Mouse (Mus musculus) Patski (cell line): ENCODE results near the gene Zfp282. TPM values are rescaled to one million over a fixed set of nuclear protein-coding genes. Genes with fewer than 3 reads are reported as not detected.

Source experiments
- ATAC-seq: fragments of 100-300 bp; one replicate; pipeline ENCODE4 v1.8.0; 2021
- CTCF ChIA-PET: fragments of 350-600 bp; sonication (Branson Sonifier 250); formaldehyde crosslinking; loops from one replicate; lab custom pipeline; 2022; ENCODE audit warnings: inconsistent platforms; lab: Charles Lee
- POLR2A ChIA-PET: fragments of 350-600 bp; sonication (Branson Sonifier 250); formaldehyde crosslinking; loops from one replicate; lab custom pipeline; 2022; ENCODE audit warnings: antibody characterized with exemption, inconsistent platforms; lab: Charles Lee
- DNase-seq: peaks from one replicate; pipeline ENCODE4 v3.0.0-alpha.2; 2011; ENCODE audit warnings: low read depth, low spot score
- H3K27me3 ChIP-seq: fragments of 371-371 bp; one replicate; pipeline ENCODE4 v1.5.1; 2021
- CTCF ChIP-seq: fragments of 100-300 bp; IDR thresholded peaks from one replicate; pipeline ENCODE4 v1.5.1; 2021
- in situ Hi-C: fragments of 300-500 bp; cut with MboI; formaldehyde crosslinking; loops from 3 replicates; pipeline ENCODE4 v1.11.1; 2018; ENCODE audit warnings: low pct_unique_long_range_greater_than_20kb, mixed read lengths
- polyA plus RNA-seq: library from polyadenylated mRNA; unstranded; gene quantifications from one replicate; pipeline ENCODE4 v1.2.3, GENCODE M21; 2021

The Zfp282 gene
- polyA plus RNA-seq: 9.5 TPM

DNA sequence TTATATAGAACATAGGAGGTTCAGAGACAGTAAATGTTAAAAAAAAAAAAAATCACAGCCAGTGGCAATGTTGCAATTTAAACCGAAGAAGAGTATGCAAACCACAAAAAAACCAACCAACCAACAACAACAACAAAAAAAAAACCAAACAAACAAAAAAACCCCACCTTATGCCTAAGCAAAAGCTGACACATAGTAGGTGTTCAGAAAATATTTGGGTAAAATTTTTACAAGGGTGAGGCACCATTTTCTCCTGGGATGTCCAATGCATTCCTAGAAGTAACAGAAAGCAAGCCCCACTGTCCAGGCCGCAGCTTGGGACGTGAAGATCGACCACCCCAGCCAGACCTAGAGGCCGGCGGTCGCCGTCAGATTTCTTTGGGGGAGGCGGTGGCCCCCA, at the start of gene Zfp282:
Gene Zfp282, plus strand, starts transcription at position 147 of the 400 bp plus-strand sequence.
- TF ChIP-seq CTCF: no peak
- in situ Hi-C loops: no loop called here
- H3K27me3 ChIP-seq: no peaks in the 10 kb centered on the region
- ATAC-seq (no peak), DNase-seq (no peak)
- POLR2A ChIA-PET: no interaction called here
- CTCF ChIA-PET: interaction anchor here (1.0 to 3.8 kb wide), 3 partner anchors 12 to 102 kb away, joined by 4 to 15 read pairs (median 4); no protein-coding TSS in a partner anchor

DNA sequence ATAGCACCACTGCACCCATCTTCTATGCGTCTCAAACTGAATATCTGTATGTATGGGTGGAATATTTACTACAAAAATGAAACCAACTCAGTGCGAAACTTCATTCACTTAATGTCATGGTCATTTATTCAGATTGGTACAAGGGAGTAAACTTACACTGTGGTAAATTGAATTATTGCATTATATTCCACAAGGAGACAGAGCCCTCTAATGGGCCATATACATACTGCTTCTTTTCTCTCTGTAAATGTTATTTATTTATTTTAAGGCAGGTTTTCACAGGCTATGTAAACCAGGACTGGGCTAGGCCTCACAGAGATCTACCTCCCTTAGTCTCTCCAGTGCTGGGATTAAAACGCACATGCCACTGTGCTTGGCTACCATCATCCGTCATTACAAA, 49.5 kb upstream of the Zfp282 start:
- DNase-seq: no peak
- H3K27me3 ChIP-seq: no peaks in the 10 kb centered on the region
- in situ Hi-C loops: no loop called here
- no peak for ATAC-seq
- TF ChIP-seq CTCF: no peak
- ChIA-PET CTCF (interaction anchor here (1.1 to 3.1 kb wide), 2 partner anchors 29 to 34 kb away, joined by 3 to 11 read pairs; no protein-coding TSS in a partner anchor), POLR2A (no interaction called here)

GRCm38 (mm10) chr6:47828950-47829349, 48.1 kb upstream of the Zfp282 start:
- ATAC-seq (no peak), DNase-seq (no peak)
- POLR2A ChIA-PET: interaction anchor here (1.0 kb wide), 1 partner anchor 35 kb away, joined by 3 read pairs; no protein-coding TSS in a partner anchor
- in situ Hi-C loops: no loop called here
- no peak for TF ChIP-seq CTCF
- H3K27me3 ChIP-seq: no peaks in the 10 kb centered on the region
- CTCF ChIA-PET: interaction anchor here (0.9 to 3.1 kb wide), 5 partner anchors 15 to 38 kb away, joined by 3 to 11 read pairs (median 3); partner anchors contain the start of gene Pdia4

- in situ Hi-C loops: no loop called here
- ATAC-seq (peak; percentile 72), DNase-seq (no peak)
- no peaks in the 10 kb centered on the region for H3K27me3 ChIP-seq
- no peak for TF ChIP-seq CTCF
- ChIA-PET CTCF (interaction anchor here (1.2 kb wide), 1 partner anchor 26 kb away, joined by 3 read pairs; no protein-coding TSS in a partner anchor), POLR2A (interaction anchor here (0.6 to 1.0 kb wide), 2 partner anchors 35 to 37 kb away, joined by 3 read pairs; no protein-coding TSS in a partner anchor)
Measured at GRCm38 (mm10) chr6:47830104-47831078, 46.6 kb upstream of the Zfp282 start, which contains the start of gene Zfp786. Gene Zfp786, minus strand, starts transcription at chr6:47830867.

DNA sequence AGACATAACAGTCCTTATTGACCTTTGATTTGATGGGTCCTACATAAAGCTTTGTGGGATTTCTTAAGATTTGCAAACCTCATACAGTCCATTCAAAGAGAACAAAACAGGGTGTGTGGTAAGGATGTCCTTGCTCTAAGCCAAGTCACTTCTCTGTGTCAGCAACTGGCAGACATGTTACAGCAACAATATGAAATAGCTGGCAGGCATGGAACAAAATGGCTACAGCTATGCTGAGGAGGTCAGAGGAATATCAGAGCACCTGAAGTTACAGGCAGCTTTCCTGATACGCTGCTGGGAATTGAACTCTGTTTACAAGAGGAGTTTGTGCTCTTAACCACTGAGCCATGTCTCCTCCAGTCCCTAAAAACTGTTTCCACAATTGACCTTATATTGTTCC, 44.8 kb upstream of the Zfp282 start:
- TF ChIP-seq CTCF: no peak
- CTCF ChIA-PET: interaction anchor here (1.1 to 1.4 kb wide), 2 partner anchors 19 to 33 kb away, joined by 3 to 4 read pairs; partner anchors contain the start of gene Pdia4
- no peaks in the 10 kb centered on the region for H3K27me3 ChIP-seq
- ATAC-seq: no peak
- in situ Hi-C loops: no loop called here
- POLR2A ChIA-PET: no interaction called here
- no peak for DNase-seq

DNA sequence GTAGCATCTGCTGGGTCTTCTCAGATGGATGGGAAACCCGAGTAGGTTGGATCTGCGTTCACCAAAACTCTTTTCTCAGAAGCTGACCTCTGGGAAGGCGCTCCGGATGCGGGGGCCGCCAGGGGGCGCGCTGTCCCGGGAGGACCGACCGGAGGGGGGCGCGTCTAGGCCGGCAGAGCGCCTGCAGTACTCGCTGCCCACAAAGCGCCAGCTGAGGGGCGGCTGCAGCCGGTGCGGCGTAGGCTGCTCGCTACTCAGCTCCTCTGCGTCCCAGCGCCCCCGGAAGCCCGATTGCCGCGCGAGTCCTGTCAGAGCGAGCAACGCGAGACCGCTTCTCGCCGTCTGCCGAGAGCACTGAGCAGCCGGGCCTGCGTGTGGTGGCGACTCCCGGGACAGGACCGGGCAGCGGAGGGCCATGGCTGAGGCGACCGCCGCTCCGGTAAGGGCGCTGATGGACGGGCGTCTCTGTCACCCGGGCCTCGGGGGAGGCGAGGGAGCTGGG, 41.5 kb upstream of the Zfp282 start, which contains the start of gene Zfp398:
Gene Zfp398, plus strand, starts transcription at position 180 of the 502 bp plus-strand sequence.
- H3K27me3 ChIP-seq: no peaks in the 10 kb centered on the region
- POLR2A ChIA-PET: interaction anchor here (0.6 kb wide), 1 partner anchor 143 kb away, joined by 3 read pairs; no protein-coding TSS in a partner anchor
- TF ChIP-seq CTCF: no peak
- in situ Hi-C loops: no loop called here
- ATAC-seq: peak; percentile 96
- CTCF ChIA-PET: interaction anchor here (1.0 to 1.9 kb wide), 9 partner anchors 10 to 245 kb away, joined by 3 to 9 read pairs (median 4); no protein-coding TSS in a partner anchor
- peak; percentile 62 for DNase-seq

GRCm38 (mm10) chr6:47835984-47836521, 41.0 kb upstream of the Zfp282 start:
- no peaks in the 10 kb centered on the region for H3K27me3 ChIP-seq
- no peak for TF ChIP-seq CTCF
- ATAC-seq: peak; percentile 86
- DNase-seq: no peak
- CTCF ChIA-PET: interaction anchor here (0.9 to 1.9 kb wide), 8 partner anchors 10 to 244 kb away, joined by 3 to 9 read pairs (median 4); no protein-coding TSS in a partner anchor
- in situ Hi-C loops: no loop called here
- POLR2A ChIA-PET: interaction anchor here (0.6 kb wide), 1 partner anchor 143 kb away, joined by 3 read pairs; no protein-coding TSS in a partner anchor

DNA sequence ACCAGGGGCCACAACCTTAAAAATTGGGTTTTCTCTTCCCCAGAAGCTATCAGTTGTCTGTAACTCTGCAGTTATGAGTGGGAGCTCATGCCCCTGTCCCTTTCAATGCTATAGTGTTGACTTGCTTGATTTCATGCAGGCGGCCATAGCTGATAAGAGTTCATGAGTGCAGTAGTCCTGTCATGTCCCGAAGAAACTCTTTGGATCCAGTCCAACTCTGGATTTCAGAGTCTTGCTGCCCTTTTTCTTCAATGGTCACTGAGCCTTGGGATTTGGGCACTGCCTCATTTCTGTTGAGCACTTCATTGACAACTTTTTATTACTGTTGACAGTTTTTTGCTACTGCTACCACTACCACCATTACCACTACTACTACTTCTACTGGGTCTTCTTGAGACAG, 39.4 kb upstream of the Zfp282 start:
- TF ChIP-seq CTCF: no peak
- in situ Hi-C loops: no loop called here

GRCm38 (mm10) chr6:47841077-47841476, 35.9 kb upstream of the Zfp282 start:
- no peaks in the 10 kb centered on the region for H3K27me3 ChIP-seq
- TF ChIP-seq CTCF: no peak
- POLR2A ChIA-PET: no interaction called here
- CTCF ChIA-PET: interaction anchor here (1.0 kb wide), 1 partner anchor 23 kb away, joined by 3 read pairs; no protein-coding TSS in a partner anchor
- ATAC-seq: no peak
- DNase-seq: no peak
- in situ Hi-C loops: no loop called here

More for the DNA sequence above, 39.4 kb upstream of the Zfp282 start:
- DNase-seq (no peak), ATAC-seq (no peak)
- ChIA-PET POLR2A (interaction anchor here (0.5 kb wide), 1 partner anchor 18 kb away, joined by 6 read pairs; no protein-coding TSS in a partner anchor), CTCF (interaction anchor here (1.2 to 1.6 kb wide), 2 partner anchors 20 to 44 kb away, joined by 3 read pairs; no protein-coding TSS in a partner anchor)
- H3K27me3 ChIP-seq: no peaks in the 10 kb centered on the region
